Mouse (Mus musculus) spleen, adult 2 months (tissue): ENCODE results near the gene Vwf. TPM values are rescaled to one million over a fixed set of nuclear protein-coding genes. Genes with fewer than 3 reads are reported as not detected.

Experiments
- DNase-seq, 2 experiments: peaks; one replicate each; pipeline versions ENCODE4 v3.0.0 to v3.0.0-alpha.2; 2012 to 2021; ENCODE audit warnings: low spot score in 2 of 2, low read depth in 1 of 2
- H3K27ac ChIP-seq: fragments of 200-500 bp; 2 replicates; pipeline ENCODE4 v1.5.1; 2012; ENCODE audit warnings: low read length, inconsistent platforms; ENCODE audit not compliant: insufficient read depth
- H3K27me3 ChIP-seq: fragments of 200-500 bp; 2 replicates; pipeline ENCODE4 v1.6.1; 2012; ENCODE audit warnings: mild to moderate bottlenecking, moderate library complexity, low read length, inconsistent platforms; ENCODE audit not compliant: control insufficient read depth, insufficient read depth
- H3K36me3 ChIP-seq: fragments of 200-500 bp; 2 replicates; pipeline ENCODE4 v1.6.1; 2012; ENCODE audit warnings: mild to moderate bottlenecking, low read length, inconsistent platforms; ENCODE audit not compliant: control insufficient read depth, insufficient read depth
- H3K4me1 ChIP-seq: fragments of 200-500 bp; 2 replicates; pipeline ENCODE4 v1.6.1; 2011; ENCODE audit warnings: inconsistent platforms; ENCODE audit not compliant: control insufficient read depth, insufficient read depth, insufficient read length
- H3K4me3 ChIP-seq: fragments of 200-500 bp; 2 replicates; pipeline ENCODE4 v1.5.1; 2011; ENCODE audit warnings: mild to moderate bottlenecking, inconsistent platforms; ENCODE audit not compliant: insufficient read depth, insufficient read length; ENCODE audit errors: extremely low read depth
- CTCF ChIP-seq: fragments of 200-500 bp; IDR thresholded peaks from 2 replicates; pipeline ENCODE4 v1.5.1; 2011; ENCODE audit warnings: mild to moderate bottlenecking, inconsistent platforms; ENCODE audit not compliant: insufficient read depth, insufficient read length, insufficient replicate concordance; ENCODE audit errors: extremely low read depth
- POLR2A ChIP-seq: fragments of 200-500 bp; IDR thresholded peaks from 2 replicates; pipeline ENCODE4 v1.6.1; 2011; ENCODE audit warnings: low read depth, low read length, inconsistent platforms
- WGBS: fragments of 180-500 bp; shearing (Covaris S2); methylation state at CpG from one replicate; pipeline ENCODE4 v1.1.7; 2018; 5-methylcytosine and 5-hydroxymethylcytosine counted together
- polyA plus RNA-seq: library from polyadenylated mRNA; depleted of rRNA; stranded (reverse); fragments of >200 nt; gene quantifications from 2 replicates; pipeline ENCODE4 v1.2.3, GENCODE M21; 2012

Vwf gene
- polyA plus RNA-seq, 1 experiment, result 42.9 TPM

DNA sequence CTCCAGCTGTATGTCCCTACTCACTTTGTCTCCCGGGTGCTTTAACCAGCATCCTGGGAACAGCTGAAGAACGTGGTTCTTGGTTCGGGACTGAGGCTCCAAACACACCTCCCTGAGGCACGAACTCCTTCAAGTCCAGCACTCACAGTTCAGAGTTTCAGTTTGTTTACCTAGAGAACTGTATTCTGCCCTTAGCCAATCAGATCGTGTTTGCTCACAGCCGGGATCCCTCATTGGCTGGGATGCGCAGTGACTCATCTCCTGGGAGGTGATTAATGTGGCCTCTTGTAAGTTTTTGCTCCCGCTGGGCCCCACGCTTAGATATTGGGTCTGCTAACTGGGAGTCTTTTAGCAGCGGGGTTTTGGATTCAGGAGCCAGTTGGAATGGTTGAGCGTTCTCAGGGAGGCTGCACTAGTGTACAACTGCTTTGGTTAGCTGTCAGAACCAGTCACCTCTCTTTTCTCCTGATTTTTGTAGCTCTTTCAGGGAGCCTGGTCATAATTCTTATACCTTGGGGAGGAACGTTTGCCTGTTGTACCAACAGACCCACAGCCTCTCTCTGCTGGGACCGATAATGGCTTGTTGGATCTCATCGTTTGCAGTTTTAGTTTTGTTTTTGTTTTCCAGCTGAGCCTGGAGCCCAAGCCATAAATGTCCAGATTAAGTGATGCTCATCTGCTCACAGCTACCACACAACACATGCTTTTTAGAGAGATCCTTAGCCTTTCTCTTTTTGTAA lies 26.8 kb downstream of the Vwf start:
- H3K36me3 ChIP-seq, result no peaks in the 10 kb centered on the region
- DNase-seq, result peak; percentile 78 to 81
- H3K27ac ChIP-seq, result peak overlapping the region; percentile 87
- no peak for TF ChIP-seq CTCF
- TF ChIP-seq POLR2A, result peak; percentile 44; the same call in 1 of the 2 replicates
- peaks cover 5% of the 10 kb centered on the region; the same call in 1 of the 2 replicates for H3K4me1 ChIP-seq
- WGBS, result 5% methylated on average over 14 of the region's 14 CpGs
- H3K27me3 ChIP-seq, result no peaks in the 10 kb centered on the region
- H3K4me3 ChIP-seq, result peak overlapping the region; percentile 68

GRCm38 (mm10) chr6:125575080-125575479 lies 28.5 kb downstream of the Vwf start:
- Histone ChIP-seq H3K27ac (no peak overlapping the region), H3K4me3 (no peak overlapping the region)
- 94% methylated on average over 6 of the region's 6 CpGs for WGBS

DNA sequence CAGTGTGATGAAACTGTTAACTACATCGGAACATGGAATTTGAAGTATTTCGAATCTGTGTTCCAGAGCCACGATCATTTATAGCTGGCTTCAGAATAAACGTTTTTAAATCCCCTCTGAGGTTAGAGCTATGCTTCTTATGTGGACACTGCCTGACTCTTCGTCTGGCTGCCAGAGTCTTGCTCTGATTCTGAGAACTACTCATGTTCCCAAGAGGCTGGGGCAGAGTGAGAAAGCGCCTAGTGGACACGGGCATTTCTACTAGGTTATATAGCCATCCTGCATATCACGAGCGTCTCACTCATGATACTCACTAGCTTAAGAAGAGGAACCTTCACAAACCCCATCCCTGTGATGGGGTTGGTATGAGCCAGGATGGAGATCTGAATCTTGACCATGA lies 30.7 kb downstream of the Vwf start:
- H3K4me1 ChIP-seq, result peaks cover 3% of the 10 kb centered on the region; the same call in 1 of the 2 replicates
- no peak for DNase-seq
- H3K4me3 ChIP-seq, result no peak overlapping the region
- no peak for TF ChIP-seq CTCF
- no peak overlapping the region for H3K27ac ChIP-seq
- no peaks in the 10 kb centered on the region for H3K27me3 ChIP-seq
- no peaks in the 10 kb centered on the region for H3K36me3 ChIP-seq
- 89% methylated on average over 9 of the region's 9 CpGs for WGBS

More at GRCm38 (mm10) chr6:125575080-125575479, 28.5 kb downstream of the Vwf start:
- peaks cover 5% of the 10 kb centered on the region; the same call in 1 of the 2 replicates for H3K4me1 ChIP-seq
- no peak for DNase-seq
- no peaks in the 10 kb centered on the region for H3K36me3 ChIP-seq
- H3K27me3 ChIP-seq, result no peaks in the 10 kb centered on the region
- TF ChIP-seq CTCF (no peak), POLR2A (no peak)

GRCm38 (mm10) chr6:125577882-125578646 lies 31.5 kb downstream of the Vwf start:
- H3K36me3 ChIP-seq, result no peaks in the 10 kb centered on the region
- DNase-seq, result no peak
- H3K4me1 ChIP-seq, result no peaks in the 10 kb centered on the region; the same call in 1 of the 2 replicates

GRCm38 (mm10) chr6:125578647-125579011 lies 32.1 kb downstream of the Vwf start:
- no peaks in the 10 kb centered on the region for H3K36me3 ChIP-seq
- no peak for DNase-seq
- no peaks in the 10 kb centered on the region for H3K27me3 ChIP-seq
- H3K4me3 ChIP-seq, result no peak overlapping the region
- no peak overlapping the region for H3K27ac ChIP-seq
- H3K4me1 ChIP-seq, result no peaks in the 10 kb centered on the region; the same call in 1 of the 2 replicates
- 90% methylated on average over 7 of the region's 7 CpGs for WGBS
- TF ChIP-seq CTCF, result no peak
- TF ChIP-seq POLR2A, result no peak

More at GRCm38 (mm10) chr6:125577882-125578646, 31.5 kb downstream of the Vwf start:
- Histone ChIP-seq H3K27ac (no peak overlapping the region), H3K27me3 (no peaks in the 10 kb centered on the region), H3K4me3 (no peak overlapping the region)
- 90% methylated on average over 11 of the region's 11 CpGs for WGBS
- no peak for TF ChIP-seq CTCF
- no peak for TF ChIP-seq POLR2A

DNA sequence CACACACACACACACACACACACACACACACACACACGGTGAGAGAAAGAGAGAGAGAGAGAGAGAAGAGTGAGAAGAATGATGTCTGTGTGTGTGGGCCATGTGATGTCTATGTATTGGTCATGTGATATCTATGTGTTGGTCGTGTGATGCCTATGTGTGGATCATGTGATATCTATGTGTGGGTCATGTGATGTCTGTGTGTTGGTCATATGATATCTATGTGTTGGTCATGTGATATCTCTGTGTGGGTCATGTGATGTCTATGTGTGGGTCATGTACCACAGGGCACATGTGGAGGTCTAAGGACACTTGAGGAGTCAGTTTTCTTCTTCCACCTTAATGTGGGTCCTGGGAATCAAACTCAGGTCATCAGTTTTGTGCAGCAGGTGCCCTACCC lies 33.3 kb downstream of the Vwf start:
- WGBS, result 91% methylated on average over 2 of the region's 2 CpGs
- TF ChIP-seq POLR2A, result no peak
- no peak for TF ChIP-seq CTCF
- no peaks in the 10 kb centered on the region for H3K27me3 ChIP-seq
- no peaks in the 10 kb centered on the region for H3K4me1 ChIP-seq
- DNase-seq, result no peak
- H3K36me3 ChIP-seq, result no peaks in the 10 kb centered on the region
- no peak overlapping the region for H3K27ac ChIP-seq
- no peak overlapping the region for H3K4me3 ChIP-seq
